In the genomic region with DNA sequence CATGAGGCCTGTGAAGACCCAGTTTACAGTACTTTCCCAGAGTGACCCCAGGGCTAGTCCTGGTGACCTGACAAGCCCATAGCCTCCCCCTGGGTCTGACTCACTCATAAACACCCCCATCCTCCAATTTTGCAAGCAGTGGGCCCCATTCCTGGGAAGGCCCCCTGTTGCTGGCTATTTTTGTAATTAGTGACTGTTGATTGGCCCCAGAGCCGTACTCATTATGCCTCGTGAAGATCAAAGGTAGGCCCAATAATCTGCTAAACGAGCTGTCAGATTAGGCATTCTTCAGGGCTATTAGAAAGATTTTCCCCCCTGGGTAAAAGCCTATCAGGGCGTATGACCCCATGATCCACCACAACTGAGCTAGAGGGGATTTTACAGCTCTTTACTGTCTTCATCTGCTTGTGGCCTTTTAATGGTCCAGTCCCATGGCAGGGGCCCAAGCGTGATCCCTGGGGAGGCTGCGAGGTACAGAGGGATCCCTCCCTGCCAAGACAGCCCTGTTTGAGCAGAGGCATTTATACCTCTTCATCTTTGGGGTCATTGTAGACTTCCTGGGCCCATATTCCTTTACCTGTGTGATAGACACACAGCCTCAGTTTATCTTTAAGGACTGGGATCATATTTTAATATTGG, we compare ENCODE assay signal across 18 mouse cellular contexts.
DNase-seq lines count a peak whose midpoint lies in the region; ATAC-seq lines count a peak whose summit lies in the region.
"Had no signal": no experiment of that assay in that cellular context is flagged by ENCODE, and none has a peak within 500 bp of the region (broad histone marks: within the 10 kb centered on the region; RNA-seq: fewer than 3 reads in every experiment).

No protein-coding gene starts in this region.

- peak; percentile 18; the same call in 1 of the 2 replicates for ATAC-seq in embryonic facial prominence, embryonic 11.5 days (replicated peaks; ENCODE audit: insufficient number of reproducible peaks, low FRiP score, low TSS enrichment, low read depth)
- ATAC-seq in limb, embryonic 11.5 days (ENCODE audit: insufficient number of reproducible peaks, low FRiP score, low TSS enrichment, low read depth) = peak; percentile 71; the same call in 1 of the 2 replicates
- no peak for ATAC-seq in hindbrain, embryonic 16.5 days
- ATAC-seq in activated CD4-positive, CD25-positive, alpha-beta regulatory T cell, adult 4 months = no peak
- ATAC-seq: midbrain, embryonic 15.5 days had no signal

- H3K27ac ChIP-seq in embryonic facial prominence, embryonic 11.5 days (replicated peaks; ENCODE audit: low read depth, low read length) = no peak overlapping the region
- H3K27ac ChIP-seq in limb, embryonic 11.5 days (replicated peaks; ENCODE audit: low read depth, low read length) = no peak overlapping the region
- no peak overlapping the region for H3K27ac ChIP-seq in hindbrain, embryonic 16.5 days (ENCODE audit: low read depth, low read length)
- H3K27ac ChIP-seq: embryonic facial prominence, embryonic 13.5 days; hindbrain, embryonic 15.5 days; limb, embryonic 15.5 days; midbrain, embryonic 15.5 days had no signal

- intact Hi-C loops in heart, postnatal 25 days (cut with DNase I) = no loop called here

- H3K9ac ChIP-seq in embryonic facial prominence, embryonic 11.5 days (replicated peaks; ENCODE audit: low read length) = no peak overlapping the region
- H3K9ac ChIP-seq in limb, embryonic 11.5 days (ENCODE audit: low read length) = no peak overlapping the region
- no peak overlapping the region for H3K9ac ChIP-seq in hindbrain, embryonic 16.5 days (ENCODE audit: low read depth, low read length)
- H3K9ac ChIP-seq: embryonic facial prominence, embryonic 13.5 days; hindbrain, embryonic 15.5 days; limb, embryonic 15.5 days; midbrain, embryonic 15.5 days had no signal

- WGBS in embryonic facial prominence, embryonic 11.5 days = 32% methylated on average over 6 of the region's 6 CpGs
- WGBS in limb, embryonic 11.5 days = 10% methylated on average over 6 of the region's 6 CpGs
- WGBS in hindbrain, embryonic 16.5 days = 50% methylated on average over 6 of the region's 6 CpGs

- no peaks in the 10 kb centered on the region for H3K9me3 ChIP-seq in embryonic facial prominence, embryonic 11.5 days (replicated peaks; ENCODE audit: control insufficient read depth, low read length)
- H3K9me3 ChIP-seq in limb, embryonic 11.5 days (ENCODE audit: control insufficient read depth, low read length) = no peaks in the 10 kb centered on the region
- no peaks in the 10 kb centered on the region for H3K9me3 ChIP-seq in hindbrain, embryonic 16.5 days (ENCODE audit: control insufficient read depth, low read length)
- H3K9me3 ChIP-seq: embryonic facial prominence, embryonic 13.5 days; hindbrain, embryonic 15.5 days; limb, embryonic 15.5 days; midbrain, embryonic 15.5 days had no signal

- no peaks in the 10 kb centered on the region for H3K27me3 ChIP-seq in embryonic facial prominence, embryonic 11.5 days (ENCODE audit: control insufficient read depth, insufficient read depth, low read length)
- H3K27me3 ChIP-seq in limb, embryonic 11.5 days (ENCODE audit: control insufficient read depth, insufficient read depth, low read length) = no peaks in the 10 kb centered on the region
- no peaks in the 10 kb centered on the region for H3K27me3 ChIP-seq in hindbrain, embryonic 16.5 days (replicated peaks; ENCODE audit: control insufficient read depth, insufficient read depth, low read length)
- H3K27me3 ChIP-seq: embryonic facial prominence, embryonic 13.5 days; hindbrain, embryonic 15.5 days; limb, embryonic 15.5 days; midbrain, embryonic 15.5 days had no signal

- H3K4me1 ChIP-seq in embryonic facial prominence, embryonic 11.5 days (ENCODE audit: control insufficient read depth, insufficient read depth, low read length) = no peaks in the 10 kb centered on the region; the same call in 1 of the 2 replicates
- peaks cover 6% of the 10 kb centered on the region for H3K4me1 ChIP-seq in limb, embryonic 11.5 days (ENCODE audit: control insufficient read depth, insufficient read depth, low read length)
- no peaks in the 10 kb centered on the region for H3K4me1 ChIP-seq in hindbrain, embryonic 16.5 days (ENCODE audit: control insufficient read depth, insufficient read depth, low read depth, low read length)
- H3K4me1 ChIP-seq: hindbrain, embryonic 15.5 days; midbrain, embryonic 15.5 days had no signal

- no peak overlapping the region for H3K4me2 ChIP-seq in embryonic facial prominence, embryonic 11.5 days (ENCODE audit: low read depth, low read length)
- H3K4me2 ChIP-seq in limb, embryonic 11.5 days (ENCODE audit: low read depth, severe bottlenecking) = no peak overlapping the region
- no peak overlapping the region for H3K4me2 ChIP-seq in hindbrain, embryonic 16.5 days (ENCODE audit: low read length)
- H3K4me2 ChIP-seq: embryonic facial prominence, embryonic 13.5 days; hindbrain, embryonic 15.5 days; limb, embryonic 15.5 days; midbrain, embryonic 15.5 days had no signal

- no peak overlapping the region for H3K4me3 ChIP-seq in embryonic facial prominence, embryonic 11.5 days (ENCODE audit: low read depth, low read length)
- no peak overlapping the region for H3K4me3 ChIP-seq in limb, embryonic 11.5 days (ENCODE audit: low read depth, low read length)
- no peak overlapping the region for H3K4me3 ChIP-seq in hindbrain, embryonic 16.5 days (ENCODE audit: low read length)
- H3K4me3 ChIP-seq: embryonic facial prominence, embryonic 13.5 days; hindbrain, embryonic 15.5 days; limb, embryonic 15.5 days; midbrain, embryonic 15.5 days had no signal

- peak; percentile 22 to 48 for DNase-seq in cerebellum, postnatal 10 days
- no peak for DNase-seq in cerebellum, adult 11 months
- peak; percentile 49 for DNase-seq in heart, postnatal 4 days
- DNase-seq in heart, postnatal 25 days (ENCODE audit: low spot score) = no peak
- no peak for DNase-seq in embryonic facial prominence, embryonic 11.5 days (ENCODE audit: low spot score)
- peak; percentile 56 for DNase-seq in limb, embryonic 11.5 days (ENCODE audit: low spot score)
- DNase-seq: B cell, adult 2 months; cerebellum, postnatal 25 days; kidney, adult 11 months; kidney, postnatal 36 days; lung, adult 18-20 months; lung, postnatal 36 days had no signal

- no peaks in the 10 kb centered on the region for H3K36me3 ChIP-seq in embryonic facial prominence, embryonic 11.5 days (replicated peaks; ENCODE audit: control insufficient read depth, insufficient read depth, low read depth, low read length)
- no peaks in the 10 kb centered on the region for H3K36me3 ChIP-seq in limb, embryonic 11.5 days (ENCODE audit: control insufficient read depth, insufficient read depth, low read length)
- H3K36me3 ChIP-seq in hindbrain, embryonic 16.5 days (ENCODE audit: control insufficient read depth, insufficient read depth, low read length) = no peaks in the 10 kb centered on the region
- H3K36me3 ChIP-seq: embryonic facial prominence, embryonic 13.5 days; hindbrain, embryonic 15.5 days; limb, embryonic 15.5 days; midbrain, embryonic 15.5 days had no signal

Comparison
In these comparisons a context has a peak if more than half of its experiments do, and no peak if none do; other contexts are left out.
1. DNase-seq: peak in cerebellum, postnatal 10 days (2 of 2), heart, postnatal 4 days (single experiment) and limb, embryonic 11.5 days (single experiment); none in cerebellum, adult 11 months (single experiment), heart, postnatal 25 days (single experiment) and embryonic facial prominence, embryonic 11.5 days (single experiment).
2. ATAC-seq: peak in embryonic facial prominence, embryonic 11.5 days (single experiment) and limb, embryonic 11.5 days (single experiment); none in hindbrain, embryonic 16.5 days (single experiment) and activated CD4-positive, CD25-positive, alpha-beta regulatory T cell, adult 4 months (single experiment).